Mouse (Mus musculus) testis, adult 2 months (tissue): ENCODE results near the gene Zdhhc17.

Experiments
- CTCF ChIP-seq: fragments of 200-500 bp; IDR thresholded peaks from 2 replicates; pipeline ENCODE4 v1.5.1; 2012; ENCODE audit warnings: low read depth, mild to moderate bottlenecking, inconsistent platforms, low read length, moderate library complexity; ENCODE audit not compliant: control insufficient read depth, insufficient read depth, insufficient replicate concordance
- POLR2A ChIP-seq: fragments of 200-500 bp; IDR thresholded peaks from 2 replicates; pipeline ENCODE4 v1.6.1; 2012; ENCODE audit warnings: low read depth, mild to moderate bottlenecking, inconsistent platforms, low read length, moderate library complexity; ENCODE audit not compliant: control insufficient read depth

- no peak for TF ChIP-seq POLR2A
- TF ChIP-seq CTCF: no peak
Measured at GRCm38 (mm10) chr10:110918414-110919391, 91.2 kb downstream of the Zdhhc17 start.
